Mouse (Mus musculus) intestine, postnatal 0 days (tissue): Measurements from ENCODE around the gene Fam104a. TPM values are rescaled to one million over a fixed set of nuclear protein-coding genes. Genes with fewer than 3 reads are reported as not detected.

Experiments
- ATAC-seq: fragments of 200-750 bp; cut with Nextera tagmentation; 2 replicates; pipeline ENCODE4 v1.8.0; 2017; ENCODE audit warnings: mild to moderate bottlenecking, moderate TSS enrichment, moderate library complexity
- H3K27ac ChIP-seq: fragments of 300-500 bp; sonication (generic); 2 replicates; pipeline ENCODE4 v1.5.1; 2014; ENCODE audit warnings: mild to moderate bottlenecking, low read depth, low read length, moderate library complexity
- H3K27me3 ChIP-seq: fragments of 300-500 bp; sonication (generic); replicated peaks from 2 replicates; pipeline ENCODE4 v1.6.1; 2014; ENCODE audit warnings: low read length, mixed read lengths; ENCODE audit not compliant: control insufficient read depth, insufficient read depth
- H3K36me3 ChIP-seq: fragments of 300-500 bp; sonication (generic); 2 replicates; pipeline ENCODE4 v1.6.1; 2014; ENCODE audit warnings: mild to moderate bottlenecking, moderate library complexity; ENCODE audit not compliant: control insufficient read depth, insufficient read depth
- H3K4me1 ChIP-seq: fragments of 300-500 bp; sonication (generic); replicated peaks from 2 replicates; pipeline ENCODE4 v1.6.1; 2014; ENCODE audit warnings: antibody characterized with exemption, low read length, mixed read lengths; ENCODE audit not compliant: control insufficient read depth, insufficient read depth
- H3K4me2 ChIP-seq: fragments of 300-500 bp; sonication (generic); replicated peaks from 2 replicates; pipeline ENCODE4 v1.6.1; 2014; ENCODE audit warnings: low read depth, mild to moderate bottlenecking, moderate library complexity
- H3K4me3 ChIP-seq: fragments of 300-500 bp; sonication (generic); 2 replicates; pipeline ENCODE4 v1.5.1; 2014; ENCODE audit warnings: low read depth, low read length
- H3K9ac ChIP-seq: fragments of 300-500 bp; sonication (generic); 2 replicates; pipeline ENCODE4 v1.6.1; 2014; ENCODE audit warnings: mild to moderate bottlenecking, low read depth, low read length
- H3K9me3 ChIP-seq: fragments of 300-500 bp; sonication (generic); 2 replicates; pipeline ENCODE4 v1.6.1; 2016; ENCODE audit warnings: mixed run types; ENCODE audit not compliant: control insufficient read depth
- CTCF ChIP-seq: sonication (generic); IDR thresholded peaks from 2 replicates; pipeline ENCODE4 v1.5.1; 2016; ENCODE audit warnings: low read depth, mild to moderate bottlenecking, control low read depth, antibody characterized with exemption, moderate library complexity
- WGBS: fragments of 180-500 bp; shearing (Covaris S2); extraction: QIAGEN DNeasy Blood & Tissue Kit; methylation state at CpG from one replicate; pipeline ENCODE4 v1.1.7; 2014; 5-methylcytosine and 5-hydroxymethylcytosine counted together
- polyA plus RNA-seq: library from polyadenylated mRNA; unstranded; fragments of >200 nt; fragmentation: Nextera tagmentation; extraction: Ambion mirVana; gene quantifications from 2 replicates; pipeline ENCODE4 v1.2.1, GENCODE M21; 2015

Fam104a gene
- 40.0 and 41.9 TPM in 2 replicates for polyA plus RNA-seq

GRCm38 (mm10) chr11:113683957-113684706 is at the start of gene Fam104a, which contains the start of gene D11Wsu47e:
TSS of gene Fam104a (minus strand) at chr11:113684155.
TSS of gene D11Wsu47e (plus strand) at chr11:113684412.
- 0 out of 2 replicates have a peak, but pooled peaks have one; percentile 9 for TF ChIP-seq CTCF
- Histone ChIP-seq H3K9me3 (no peaks in the 10 kb centered on the region), H3K4me1 (peaks cover 11% of the 10 kb centered on the region), H3K9ac (peak within 1 kb of the TSS; percentile 86), H3K4me3 (peak within 1 kb of the TSS; percentile 84), H3K27ac (peak within 1 kb of the TSS; percentile 96), H3K27me3 (no peaks in the 10 kb centered on the region), H3K4me2 (peak within 1 kb of the TSS; percentile 87), H3K36me3 (peaks cover 16% of the 10 kb centered on the region)
- peak; percentile 93 for ATAC-seq
- under 1% methylated on average over 73 of the region's 73 CpGs for whole genome bisulfite sequencing

- peak; percentile 51 for TF ChIP-seq CTCF
- peaks cover 36% of the 10 kb centered on the region for H3K36me3 ChIP-seq
- no peak overlapping the region for H3K4me3 ChIP-seq
- H3K4me2 ChIP-seq: no peak overlapping the region
- peaks cover 14% of the 10 kb centered on the region for H3K4me1 ChIP-seq
- no peak overlapping the region; the same call in 1 of the 2 replicates for H3K27ac ChIP-seq
- no peak overlapping the region for H3K9ac ChIP-seq
- no peaks in the 10 kb centered on the region for H3K27me3 ChIP-seq
- 87% methylated on average over 10 of the region's 10 CpGs for whole genome bisulfite sequencing
- no peaks in the 10 kb centered on the region for H3K9me3 ChIP-seq
- ATAC-seq: no peak
These were observed 48.1 kb upstream of the Fam104a start for GRCm38 (mm10) chr11:113731945-113732612.

GRCm38 (mm10) chr11:113730879-113731278 is 46.9 kb upstream of the Fam104a start:
- H3K4me1 ChIP-seq: peaks cover 14% of the 10 kb centered on the region
- ATAC-seq: 0 out of 2 replicates have a peak, but pooled peaks have one; percentile 9

GRCm38 (mm10) chr11:113729917-113730316 is 46.0 kb upstream of the Fam104a start:
- peaks cover 55% of the 10 kb centered on the region for H3K36me3 ChIP-seq
- no peaks in the 10 kb centered on the region for H3K27me3 ChIP-seq
- H3K9ac ChIP-seq: no peak overlapping the region
- H3K4me2 ChIP-seq: no peak overlapping the region
- H3K4me3 ChIP-seq: no peak overlapping the region
- H3K9me3 ChIP-seq: no peaks in the 10 kb centered on the region
- WGBS: 53% methylated on average over 8 of the region's 8 CpGs
- no peak overlapping the region for H3K27ac ChIP-seq
- TF ChIP-seq CTCF: no peak
- peaks cover 10% of the 10 kb centered on the region for H3K4me1 ChIP-seq
- no peak for ATAC-seq

More at GRCm38 (mm10) chr11:113730879-113731278, 46.9 kb upstream of the Fam104a start:
- no peak for TF ChIP-seq CTCF
- H3K27ac ChIP-seq: peak overlapping the region; percentile 35; the same call in 1 of the 2 replicates
- 25% methylated on average over 3 of the region's 3 CpGs for WGBS
- no peak overlapping the region for H3K4me2 ChIP-seq
- no peaks in the 10 kb centered on the region for H3K9me3 ChIP-seq
- H3K9ac ChIP-seq: no peak overlapping the region
- H3K27me3 ChIP-seq: no peaks in the 10 kb centered on the region
- no peak overlapping the region for H3K4me3 ChIP-seq
- peaks cover 48% of the 10 kb centered on the region for H3K36me3 ChIP-seq

- H3K4me1 ChIP-seq: peaks cover 7% of the 10 kb centered on the region
- H3K9ac ChIP-seq: no peak overlapping the region
- H3K4me3 ChIP-seq: no peak overlapping the region
- ATAC-seq: no peak
- H3K27me3 ChIP-seq: no peaks in the 10 kb centered on the region
- 87% methylated on average over 21 of the region's 21 CpGs for WGBS
- TF ChIP-seq CTCF: no peak
- H3K9me3 ChIP-seq: no peaks in the 10 kb centered on the region
- no peak overlapping the region for H3K4me2 ChIP-seq
- peaks cover 55% of the 10 kb centered on the region for H3K36me3 ChIP-seq
- H3K27ac ChIP-seq: no peak overlapping the region
These were observed 45.3 kb upstream of the Fam104a start for GRCm38 (mm10) chr11:113729239-113729638.

GRCm38 (mm10) chr11:113727992-113728391 is 44.0 kb upstream of the Fam104a start:
- Histone ChIP-seq H3K27ac (peak overlapping the region; percentile 21), H3K36me3 (peaks cover 55% of the 10 kb centered on the region), H3K27me3 (no peaks in the 10 kb centered on the region), H3K4me3 (no peak overlapping the region), H3K9me3 (no peaks in the 10 kb centered on the region), H3K4me1 (peaks cover 3% of the 10 kb centered on the region; the same call in 1 of the 2 replicates), H3K9ac (no peak overlapping the region; the same call in 1 of the 2 replicates), H3K4me2 (no peak overlapping the region)
- no peak for TF ChIP-seq CTCF
- WGBS: 67% methylated on average over 6 of the region's 6 CpGs
- no peak for ATAC-seq
